12 mouse cellular contexts compared by ENCODE assay signal in genomic region chr1:73672239-73672638, GRCm38 (mm10).
DNase-seq lines count a peak whose midpoint lies in the region; ATAC-seq and TF ChIP-seq lines count a peak whose summit lies in the region.
"Had no signal": no experiment of that assay in that cellular context is flagged by ENCODE, and none has a peak within 500 bp of the region (broad histone marks: within the 10 kb centered on the region; RNA-seq: fewer than 3 reads in every experiment).

No protein-coding gene starts in this region.

- H3K4me2 ChIP-seq in liver, embryonic 12.5 days = no peak overlapping the region
- H3K4me2 ChIP-seq: hindbrain, embryonic 12.5 days; kidney, embryonic 15.5 days had no signal

- no peaks in the 10 kb centered on the region for H3K36me3 ChIP-seq in liver, adult 2 months (ENCODE audit: control insufficient read depth, insufficient read depth, low read length)
- H3K36me3 ChIP-seq in liver, embryonic 12.5 days = no peaks in the 10 kb centered on the region
- H3K36me3 ChIP-seq: hindbrain, embryonic 12.5 days; kidney, embryonic 15.5 days had no signal

- no peaks in the 10 kb centered on the region for H3K9me3 ChIP-seq in liver, embryonic 12.5 days (replicated peaks)
- H3K9me3 ChIP-seq: hindbrain, embryonic 12.5 days; kidney, embryonic 15.5 days had no signal

- H3K4me1 ChIP-seq in liver, adult 2 months (ENCODE audit: control insufficient read depth, insufficient read depth, low read length) = peaks cover 6% of the 10 kb centered on the region; the same call in 1 of the 2 replicates
- no peaks in the 10 kb centered on the region for H3K4me1 ChIP-seq in liver, embryonic 12.5 days
- H3K4me1 ChIP-seq: kidney, embryonic 15.5 days had no signal

- TF ChIP-seq CTCF in liver, adult 2 months (IDR thresholded peaks at IDR 0.05; ENCODE audit: low read depth, low read length) = no peak

- no peak overlapping the region for H3K27ac ChIP-seq in liver, adult 2 months (replicated peaks; ENCODE audit: insufficient read depth, low read depth, low read length)
- no peak overlapping the region for H3K27ac ChIP-seq in liver, embryonic 12.5 days
- H3K27ac ChIP-seq: kidney, embryonic 15.5 days had no signal

- DNase-seq in liver, adult 2 months (ENCODE audit: extremely low read depth, low read depth, low spot score) = peak; percentile 72
- peak; percentile 31 for DNase-seq in adrenal gland, postnatal 25 days
- DNase-seq in heart, adult 9 months (ENCODE audit: low spot score in 2 of 2) = peak; percentile 66 to 78
- DNase-seq in heart, postnatal 36 days = peak; percentile 54 to 62
- no peak for DNase-seq in thymus, postnatal 10 days (ENCODE audit: low spot score in 2 of 2)
- no peak for DNase-seq in frontal cortex, postnatal 10 days (ENCODE audit: low spot score in 2 of 2)
- no peak for DNase-seq in spleen, postnatal 10 days (ENCODE audit: low spot score in 2 of 2)
- DNase-seq: thymus, adult 18-20 months had no signal

- 65% methylated on average over 4 of the region's 4 CpGs for WGBS in liver, adult 2 months
- 61% methylated on average over 4 of the region's 4 CpGs for WGBS in liver, embryonic 12.5 days (ENCODE audit: insufficient replicate concordance)

- no peak for ATAC-seq in liver, embryonic 12.5 days
- ATAC-seq: lung, postnatal 0 days had no signal

- H3K9ac ChIP-seq in liver, adult 2 months (ENCODE audit: low read depth, low read length) = no peak overlapping the region
- H3K9ac ChIP-seq in liver, embryonic 12.5 days = no peak overlapping the region
- H3K9ac ChIP-seq: hindbrain, embryonic 12.5 days; kidney, embryonic 15.5 days had no signal

- intact Hi-C loops in heart, postnatal 36 days (cut with DNase I) = loop anchor here (5.0 kb wide), 1 partner anchor 45 kb away; no protein-coding TSS in a partner anchor

- H3K4me3 ChIP-seq in liver, adult 2 months (ENCODE audit: insufficient read depth, low read depth, low read length) = no peak overlapping the region
- no peak overlapping the region for H3K4me3 ChIP-seq in liver, embryonic 12.5 days
- H3K4me3 ChIP-seq: hindbrain, embryonic 12.5 days; kidney, embryonic 15.5 days had no signal

- H3K79me2 ChIP-seq in liver, adult 2 months (ENCODE audit: control insufficient read depth, insufficient read depth, low read length) = no peaks in the 10 kb centered on the region

- TF ChIP-seq POLR2A in liver, adult 2 months (IDR thresholded peaks at IDR 0.05; ENCODE audit: extremely low read depth, insufficient read depth, low read length) = no peak

- H3K27me3 ChIP-seq in liver, adult 2 months (ENCODE audit: control insufficient read depth, insufficient read depth, low read length) = no peaks in the 10 kb centered on the region
- no peaks in the 10 kb centered on the region for H3K27me3 ChIP-seq in liver, embryonic 12.5 days (replicated peaks)
- H3K27me3 ChIP-seq: hindbrain, embryonic 12.5 days; kidney, embryonic 15.5 days had no signal

Comparison
In these comparisons a context has a peak if more than half of its experiments do, and no peak if none do; other contexts are left out.
1. DNase-seq: peak in liver, adult 2 months (single experiment), adrenal gland, postnatal 25 days (single experiment), heart, adult 9 months (2 of 2) and heart, postnatal 36 days (2 of 2); none in thymus, postnatal 10 days (0 of 2), frontal cortex, postnatal 10 days (0 of 2) and spleen, postnatal 10 days (0 of 2).